Mouse (Mus musculus) B cell, adult (primary cell): ENCODE measurements around the gene Olfr653. TPM values are rescaled to one million over a fixed set of nuclear protein-coding genes. Genes with fewer than 3 reads are reported as not detected.

ENCODE experiments used
- total RNA-seq: library from RNA; stranded (reverse); gene quantifications from 4 replicates; pipeline ENCODE4 v1.2.4, GENCODE M21; 2023; ENCODE audit not compliant: inconsistent age

Gene Olfr653
- total RNA-seq, result not detected in 4 replicates

GRCm38 (mm10) chr7:104577014-104577413 lies at the start of gene Olfr653:
Gene Olfr653, plus strand, starts transcription at chr7:104577314.

GRCm38 (mm10) chr7:104549833-104550232 lies 27.3 kb upstream of the Olfr653 start, which contains the start of gene Olfr651:
Gene Olfr651, plus strand, starts transcription at chr7:104550133.

GRCm38 (mm10) chr7:104560601-104561000 lies 16.5 kb upstream of the Olfr653 start, which contains the start of gene Olfr652:
Gene Olfr652, plus strand, starts transcription at chr7:104560901.

GRCm38 (mm10) chr7:104586725-104587124 lies 9.6 kb downstream of the Olfr653 start, which contains the start of gene Olfr654:
Gene Olfr654, plus strand, starts transcription at chr7:104587025.

DNA sequence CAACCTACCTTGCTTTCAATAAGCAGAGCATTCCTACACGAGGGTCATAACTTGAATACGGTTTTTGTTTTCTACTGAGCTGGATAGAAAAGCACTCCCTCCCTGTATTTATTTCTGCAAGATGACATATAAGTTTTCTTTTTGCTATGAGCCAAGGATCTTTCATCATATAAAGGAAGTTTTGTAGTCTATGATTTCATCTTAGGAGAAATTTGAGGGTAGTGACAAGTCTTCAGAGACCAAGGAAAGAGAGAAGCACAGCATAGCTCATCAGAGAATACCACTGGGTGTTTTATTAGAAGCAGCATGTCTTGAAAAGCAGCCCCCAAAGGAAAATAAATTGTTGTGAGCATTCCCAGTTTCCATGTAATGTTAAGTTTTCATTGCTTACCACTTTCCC lies 24.6 kb downstream of the Olfr653 start, which contains the start of gene Olfr655:
Gene Olfr655 (minus strand): TSS at position 101 of the 400 bp plus-strand sequence.

GRCm38 (mm10) chr7:104613655-104614054 lies 36.5 kb downstream of the Olfr653 start, which contains the start of gene Olfr656:
Gene Olfr656, plus strand, starts transcription at chr7:104613955.

DNA sequence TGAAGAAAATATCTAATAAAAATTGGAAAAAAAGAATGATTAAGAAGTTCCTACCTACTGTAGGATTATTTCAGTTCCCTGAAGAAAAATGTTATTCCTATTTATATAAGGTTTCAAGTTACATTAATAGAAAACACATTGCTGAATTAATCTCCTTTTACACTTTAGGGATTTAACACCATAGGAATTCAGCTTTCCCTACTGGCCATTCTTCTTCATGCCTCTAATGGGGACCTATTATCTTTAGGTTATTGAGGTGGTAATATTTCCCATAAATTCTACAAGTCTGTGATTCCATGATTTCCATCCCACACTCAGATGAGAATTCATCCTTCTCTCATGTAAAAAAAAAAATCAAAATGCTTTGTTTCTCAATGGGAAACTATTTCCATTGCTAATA lies 47.4 kb downstream of the Olfr653 start, which contains the start of gene Olfr657:
Gene Olfr657 (plus strand): TSS at position 301 of the 400 bp plus-strand sequence.

Other genes starting within 250 kb of the Olfr653 start
- 1.8 to 3.7 TPM (median 3.2 TPM) in 4 replicates for gene Trim34b, start 247.8 kb upstream of the Olfr653 start, total RNA-seq
- gene Trim12c, start 224.0 kb upstream of the Olfr653 start, total RNA-seq, result 49.4 to 56.2 TPM (median 54.7 TPM) in 4 replicates
- gene Trim30b, start 207.4 kb upstream of the Olfr653 start, total RNA-seq, result 24.9 to 30.6 TPM (median 28.9 TPM) in 4 replicates
- 5.9 to 8.7 TPM (median 6.9 TPM) in 4 replicates for gene Trim30c, start 176.5 kb upstream of the Olfr653 start, total RNA-seq
- 68.2 to 107 TPM (median 83.3 TPM) in 4 replicates for gene Trim30a, start 112.1 kb upstream of the Olfr653 start, total RNA-seq
- 18.8 to 29.2 TPM (median 19.9 TPM) in 4 replicates for gene Trim30d, start 69.5 kb upstream of the Olfr653 start, total RNA-seq
- not detected in 4 replicates for gene Olfr651, start 27.2 kb upstream of the Olfr653 start, total RNA-seq
- not detected in 4 replicates for gene Olfr652, start 16.4 kb upstream of the Olfr653 start, total RNA-seq
- not detected in 4 replicates for gene Olfr654, start 9.7 kb downstream of the Olfr653 start, total RNA-seq
- 0.39 to 0.64 TPM in 2 of 4 replicates, not detected in the others for gene Olfr655, start 24.5 kb downstream of the Olfr653 start, total RNA-seq
- gene Olfr656, start 36.6 kb downstream of the Olfr653 start, total RNA-seq, result not detected in 4 replicates
- gene Olfr657, start 47.5 kb downstream of the Olfr653 start, total RNA-seq, result not detected in 4 replicates
- gene Olfr658, start 70.0 kb downstream of the Olfr653 start, total RNA-seq, result not detected in 4 replicates
- gene Olfr659, start 89.4 kb downstream of the Olfr653 start, total RNA-seq, result not detected in 4 replicates
- gene Olfr661, start 109.2 kb downstream of the Olfr653 start, total RNA-seq, result not detected in 4 replicates
- gene Usp17le, start 200.2 kb downstream of the Olfr653 start, total RNA-seq, result not detected in 4 replicates